Mouse (Mus musculus): ENCODE measurements around the gene Nr4a2.

The Nr4a2 gene

GRCm38 (mm10) chr2:57123991-57124840, at the start of gene Nr4a2:
TSS of gene Nr4a2 (minus strand) at chr2:57124003.
- peak; percentile 81 for DNase-seq (ENCODE audit: low spot score)

- no peak for DNase-seq (ENCODE audit: low spot score)
Observed at GRCm38 (mm10) chr2:57165416-57165815, 41.6 kb upstream of the Nr4a2 start.

DNA sequence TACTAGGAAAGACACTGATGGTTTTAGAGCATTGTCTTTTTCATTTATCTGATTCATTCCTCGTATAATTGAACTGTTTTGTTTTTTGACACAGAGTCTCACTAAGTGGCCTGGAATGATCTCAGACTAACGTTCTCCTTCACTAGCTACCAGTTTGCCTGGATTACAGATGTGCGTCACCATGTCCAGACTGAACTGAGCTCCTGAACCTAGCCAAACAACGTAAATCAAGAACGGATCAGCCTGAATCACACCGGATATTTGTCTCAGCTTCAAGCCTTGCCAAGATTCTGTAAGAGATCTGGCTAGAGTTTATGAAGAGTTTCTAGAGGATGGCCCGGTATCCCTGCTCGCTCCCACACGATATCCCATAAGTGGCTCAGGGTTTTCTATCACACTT, 33.0 kb upstream of the Nr4a2 start:
- no peak for DNase-seq (ENCODE audit: low spot score)

- DNase-seq (ENCODE audit: low spot score) = no peak
Observed at GRCm38 (mm10) chr2:57149796-57150195, 26.0 kb upstream of the Nr4a2 start.

- no peak for DNase-seq (ENCODE audit: low spot score)
Observed at GRCm38 (mm10) chr2:57148231-57148630, 24.4 kb upstream of the Nr4a2 start.

DNA sequence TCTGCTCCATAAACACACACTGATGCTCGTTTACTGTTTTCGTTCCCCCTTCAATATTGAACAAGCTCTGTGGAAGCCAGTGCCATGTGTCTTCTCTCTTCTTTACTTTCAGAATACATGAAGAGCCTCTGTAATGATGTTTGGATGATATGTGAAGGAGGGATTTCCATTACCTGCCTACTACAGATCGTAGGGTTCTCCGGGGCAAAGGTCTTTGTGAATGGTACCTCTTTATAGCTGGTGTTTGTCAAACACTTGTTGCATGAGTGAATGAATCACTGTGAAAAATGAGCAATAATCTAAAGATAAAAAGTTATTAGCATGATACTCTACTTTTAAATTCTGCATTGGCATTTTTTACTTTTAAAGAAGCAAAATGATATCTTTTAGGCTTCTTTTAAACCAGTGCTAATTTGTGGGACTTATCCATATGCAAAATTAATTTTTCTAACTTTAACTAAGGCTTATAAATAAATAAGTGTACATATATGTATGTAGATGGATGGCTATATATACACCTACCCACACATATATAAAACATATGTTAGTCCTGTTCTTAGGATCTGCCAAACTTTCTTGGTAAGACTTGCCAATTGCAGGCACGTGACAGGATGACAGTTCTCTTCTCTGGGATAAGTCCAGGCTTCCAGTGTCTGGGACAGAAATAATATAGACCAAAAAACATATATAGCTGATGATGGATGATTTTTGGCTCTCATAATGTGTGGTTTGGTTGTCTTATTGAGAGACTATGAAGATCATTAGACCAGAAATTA, 22.0 kb upstream of the Nr4a2 start:
- DNase-seq (ENCODE audit: low spot score) = no peak

- no peak for DNase-seq (ENCODE audit: low spot score)
Observed at GRCm38 (mm10) chr2:57138594-57138993, 14.8 kb upstream of the Nr4a2 start.

DNA sequence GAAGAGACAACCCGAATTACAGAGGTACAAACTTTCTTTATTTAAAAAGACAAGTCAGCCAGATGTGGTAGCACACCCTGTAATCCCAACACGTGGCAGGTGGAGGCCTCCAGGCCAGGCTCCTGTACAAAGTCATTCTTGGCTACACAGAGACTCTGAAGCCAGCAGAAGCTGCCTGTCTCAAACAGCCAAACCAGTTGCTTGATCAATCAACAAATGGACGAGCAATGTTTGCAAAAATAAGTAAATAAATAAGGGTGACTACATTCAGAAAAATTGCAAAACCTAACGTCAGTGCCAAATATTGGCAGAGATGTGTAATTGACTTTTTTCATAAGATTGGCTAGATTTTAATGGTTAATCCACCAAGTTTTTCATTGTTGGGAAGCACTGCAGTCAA, 3.7 kb upstream of the Nr4a2 start:
- DNase-seq (ENCODE audit: low spot score) = no peak

GRCm38 (mm10) chr2:57125891-57126290, 2.1 kb upstream of the Nr4a2 start:
- no peak for DNase-seq (ENCODE audit: low spot score)

GRCm38 (mm10) chr2:57122986-57123980, 520 bp downstream of the Nr4a2 start:
- peak; percentile 67 for DNase-seq (ENCODE audit: low spot score)

DNA sequence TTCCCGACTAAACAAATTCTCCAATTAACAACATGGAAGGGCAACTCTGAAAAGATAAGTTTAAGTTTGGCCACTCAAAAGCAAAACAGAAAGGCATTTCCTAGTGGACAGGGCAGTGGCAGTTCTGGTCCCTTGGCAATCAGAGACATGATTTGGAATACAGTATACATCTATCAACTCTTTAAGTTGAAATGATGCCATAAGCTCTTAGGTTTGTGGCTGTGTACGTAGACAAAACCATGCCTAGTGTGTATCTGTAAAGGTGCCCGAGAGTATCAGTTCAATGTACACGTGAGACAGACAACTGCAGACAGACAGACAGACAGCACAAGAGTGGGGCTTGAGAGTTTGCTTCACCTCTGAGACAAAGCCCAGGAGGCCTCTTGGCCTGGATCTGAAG, 2.7 kb downstream of the Nr4a2 start:
- DNase-seq (ENCODE audit: low spot score) = no peak

GRCm38 (mm10) chr2:57117201-57117951, 6.4 kb downstream of the Nr4a2 start:
- peak; percentile 88 for DNase-seq (ENCODE audit: low spot score)

- DNase-seq (ENCODE audit: low spot score) = peak; percentile 80
Observed at GRCm38 (mm10) chr2:57116366-57117200, 7.2 kb downstream of the Nr4a2 start.

DNA sequence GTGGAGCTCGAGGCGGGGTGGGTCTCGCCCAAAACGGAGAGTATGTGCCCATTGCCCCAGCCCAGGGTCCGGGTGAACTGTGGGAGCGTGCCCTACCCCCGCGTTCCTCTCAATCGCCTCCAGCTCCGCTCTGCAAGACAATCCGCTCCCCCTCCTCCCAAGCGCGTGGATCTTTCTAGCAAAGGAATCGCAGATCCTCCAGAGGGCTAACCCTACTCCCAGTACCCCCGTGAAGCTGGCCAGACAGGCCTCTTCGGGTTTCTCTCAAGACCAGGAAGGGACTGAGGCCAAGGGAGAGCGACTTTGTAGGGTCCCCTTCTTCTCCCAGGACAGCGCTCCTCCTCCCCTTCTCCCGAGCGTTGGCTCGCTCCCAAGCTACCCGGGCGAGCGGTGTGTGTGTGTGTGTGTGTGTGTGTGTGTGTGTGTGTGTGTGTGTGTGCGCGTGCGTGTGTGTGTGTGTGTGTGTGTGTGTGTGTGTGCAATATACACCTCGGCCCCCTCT, 7.9 kb downstream of the Nr4a2 start:
- peak; percentile 52 for DNase-seq (ENCODE audit: low spot score)

DNA sequence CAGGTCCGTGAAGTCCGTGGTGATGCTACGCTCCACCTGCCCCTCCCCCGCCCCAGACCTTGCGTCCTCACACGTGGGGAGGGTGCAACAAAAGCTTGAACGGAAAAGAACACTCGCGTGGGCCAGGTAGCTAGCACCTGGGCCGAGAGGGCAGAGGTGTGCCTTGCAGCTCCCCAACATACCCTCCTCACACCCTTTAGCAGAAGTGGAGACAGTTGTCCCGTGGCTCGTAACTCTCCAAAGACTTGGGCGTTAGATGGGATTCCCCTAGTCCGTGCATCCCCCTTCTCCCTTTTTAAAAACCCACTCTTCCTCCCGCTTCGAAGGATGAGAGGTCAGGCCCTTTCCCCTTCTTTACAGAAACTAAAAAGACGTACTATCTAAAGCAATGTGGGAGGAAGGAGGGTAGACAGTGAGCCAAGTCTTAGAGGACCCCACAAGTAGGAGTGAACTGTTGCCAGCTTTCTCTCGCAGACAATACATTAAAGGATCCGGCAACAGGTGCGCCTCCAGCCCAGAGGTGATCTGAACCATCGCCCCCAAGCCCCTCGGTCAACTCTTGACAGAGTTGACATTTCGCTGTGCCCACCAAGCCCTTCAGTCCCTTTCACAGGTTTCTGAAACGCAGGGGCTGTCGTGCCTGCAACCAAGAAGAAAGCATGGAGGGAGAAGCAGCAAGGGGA, 8.5 kb downstream of the Nr4a2 start:
- no peak for DNase-seq (ENCODE audit: low spot score)

- peak; percentile 88 for DNase-seq (ENCODE audit: low spot score)
Observed at GRCm38 (mm10) chr2:57114211-57115151, 9.3 kb downstream of the Nr4a2 start.

GRCm38 (mm10) chr2:57113431-57113830, 10.4 kb downstream of the Nr4a2 start:
- DNase-seq (ENCODE audit: low spot score) = no peak

- DNase-seq (ENCODE audit: low spot score) = no peak
Observed at GRCm38 (mm10) chr2:57112949-57113348, 10.9 kb downstream of the Nr4a2 start.

All from embryo, embryonic 10 days (tissue).